Mouse (Mus musculus) gonadal fat pad, adult 2 months (tissue): Measurements from ENCODE around the gene Gm45713. TPM values are rescaled to one million over a fixed set of nuclear protein-coding genes. Genes with fewer than 3 reads are reported as not detected.
"Not testable (repeated sequence)": the region's sequence is repeated elsewhere in the genome, so short reads cannot be mapped to it uniquely, and the experiment has no call there.

Experiments
- DNase-seq: peaks from one replicate; pipeline ENCODE4 v3.0.0-alpha.2; 2012; ENCODE audit warnings: low read depth
- polyA plus RNA-seq: library from polyadenylated mRNA; depleted of rRNA; stranded (reverse); fragments of >200 nt; gene quantifications from 2 replicates; pipeline ENCODE4 v1.2.3, GENCODE M21; 2012

Gene Gm45713
- polyA plus RNA-seq, 1 experiment, result 5.6 TPM

DNA sequence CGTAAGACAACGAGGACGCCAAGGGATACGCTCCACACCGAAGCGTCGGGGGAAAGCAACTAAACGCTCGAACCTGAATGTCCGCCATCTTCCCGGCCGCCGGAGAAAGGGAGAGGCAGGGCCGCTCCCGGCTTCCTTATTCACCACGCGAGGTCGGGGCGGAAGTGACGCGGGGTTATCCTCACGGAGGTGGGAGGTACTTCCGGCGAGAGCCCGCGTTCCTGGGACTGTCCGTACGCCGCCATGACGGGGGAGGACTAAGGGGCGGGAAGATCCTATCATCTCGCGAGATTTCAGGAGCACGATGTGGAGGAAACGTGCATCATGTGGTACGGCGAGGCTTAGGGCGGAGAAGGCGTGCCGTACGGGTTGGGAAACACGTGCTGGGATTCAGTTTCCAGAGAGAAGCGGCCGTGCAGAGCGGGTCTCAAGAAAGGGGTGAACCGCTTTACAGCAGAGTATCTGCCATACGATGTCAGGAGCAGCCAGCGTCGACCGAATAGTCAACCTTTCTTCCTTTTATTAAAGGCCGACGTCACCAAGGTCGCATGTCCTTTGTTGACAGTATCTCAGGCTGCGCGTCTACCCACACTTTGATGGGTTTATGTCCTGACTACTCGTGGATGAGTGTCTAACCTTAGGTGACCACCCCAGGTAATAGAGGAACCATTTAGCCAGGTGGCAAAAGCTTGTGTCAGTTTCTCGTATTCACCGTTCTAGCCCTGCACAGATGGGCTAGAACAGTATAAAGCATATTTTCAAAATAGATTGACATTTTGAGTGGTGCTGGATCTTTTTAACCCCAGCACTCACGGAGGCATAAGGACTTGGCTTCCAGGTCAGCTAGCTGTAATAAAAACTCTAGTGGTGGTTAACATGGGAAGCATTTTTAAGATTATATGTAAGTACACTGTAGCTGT lies 11.5 kb downstream of the Gm45713 start, which contains the start of gene Rps11:
Gene Rps11 (minus strand): TSS at position 216 of the 920 bp plus-strand sequence.
- peak; percentile 95 for DNase-seq

DNA sequence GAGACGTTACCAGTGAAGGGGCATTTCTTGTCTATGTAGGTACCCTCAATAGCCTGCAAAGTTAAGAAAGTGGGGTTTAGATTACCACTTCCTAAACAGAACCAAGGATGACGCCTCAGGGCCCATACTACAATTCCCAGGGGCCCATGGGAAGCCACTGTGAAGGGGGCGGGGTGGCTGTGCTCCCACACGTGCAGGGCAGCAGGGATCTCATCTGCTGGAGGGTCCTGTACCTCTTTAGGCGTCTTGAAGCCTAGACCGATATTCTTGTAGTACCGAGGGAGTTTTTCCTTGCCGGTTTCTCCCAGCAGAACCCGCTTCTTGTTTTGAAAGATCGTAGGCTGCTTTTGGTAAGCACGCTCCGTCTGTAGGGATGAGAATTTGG lies 12.9 kb downstream of the Gm45713 start:
- no peak for DNase-seq

DNA sequence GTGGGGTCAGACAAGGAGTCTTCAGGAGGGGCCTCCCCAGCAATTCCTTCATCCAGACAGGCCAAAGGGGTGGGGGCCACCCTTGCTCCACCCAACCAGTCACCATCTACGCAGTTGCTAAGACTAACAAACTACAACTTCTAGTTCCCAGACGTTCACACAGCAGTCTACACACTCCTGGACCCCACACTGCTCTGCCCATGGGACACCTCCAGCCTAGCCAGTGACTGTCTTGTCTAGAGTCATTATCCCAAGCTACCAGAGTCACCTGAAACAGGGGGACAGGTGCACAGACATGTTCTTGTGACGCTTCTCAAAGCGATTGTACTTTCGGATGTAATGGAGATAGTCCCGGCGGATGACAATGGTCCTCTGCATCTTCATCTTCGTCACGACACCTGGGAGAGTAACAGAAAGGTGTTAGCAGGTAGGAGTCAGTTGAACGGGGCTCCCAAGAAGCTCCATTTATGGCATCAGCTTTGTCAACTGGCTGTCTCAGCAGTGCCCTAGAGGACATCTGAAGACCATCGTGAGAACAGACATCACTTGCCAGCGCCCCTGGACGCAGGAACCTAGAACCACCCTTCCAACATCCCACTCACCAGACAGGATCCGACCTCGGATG lies 13.4 kb downstream of the Gm45713 start:
- DNase-seq, result no peak

DNA sequence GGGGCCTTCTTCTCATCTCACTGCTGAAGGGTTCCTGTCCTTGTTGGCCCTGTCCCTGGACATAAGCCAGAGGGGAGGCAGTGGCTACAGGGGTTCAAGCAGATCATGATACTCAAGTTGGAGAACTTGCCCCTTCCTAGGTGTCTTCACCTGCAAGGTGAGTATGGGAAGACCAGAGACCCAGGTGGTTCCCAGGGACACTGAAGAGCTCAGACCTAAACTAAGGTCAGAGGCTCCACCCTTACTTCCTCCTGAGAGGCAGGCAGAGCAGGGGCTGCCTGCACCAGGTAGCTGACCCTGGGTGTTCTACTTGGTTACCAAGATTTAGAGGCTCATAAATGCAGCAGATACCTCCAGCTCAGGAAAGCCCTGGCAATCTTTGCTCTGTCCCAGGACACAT lies 14.1 kb downstream of the Gm45713 start:
- no peak for DNase-seq

DNA sequence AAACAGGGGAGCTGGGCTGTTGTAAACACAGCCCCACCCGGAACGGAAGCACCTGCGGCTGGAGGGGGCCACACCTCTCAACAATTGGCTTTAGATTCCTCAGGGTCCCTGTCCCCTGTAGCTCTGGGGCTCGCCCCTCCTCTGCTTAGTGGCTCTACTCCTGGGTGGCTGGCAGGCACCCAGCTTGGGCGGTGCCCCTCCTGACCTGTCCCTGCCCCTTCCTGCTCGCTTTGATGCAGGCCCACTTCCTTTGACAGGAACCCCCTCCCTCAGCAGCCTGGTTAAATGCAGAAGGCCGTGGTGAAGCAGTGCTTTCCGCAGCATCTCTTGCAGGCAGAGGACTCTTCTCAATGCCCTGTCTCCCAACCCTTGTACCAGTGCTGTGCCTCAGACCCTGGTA lies 14.6 kb downstream of the Gm45713 start:
- DNase-seq, result no peak

DNA sequence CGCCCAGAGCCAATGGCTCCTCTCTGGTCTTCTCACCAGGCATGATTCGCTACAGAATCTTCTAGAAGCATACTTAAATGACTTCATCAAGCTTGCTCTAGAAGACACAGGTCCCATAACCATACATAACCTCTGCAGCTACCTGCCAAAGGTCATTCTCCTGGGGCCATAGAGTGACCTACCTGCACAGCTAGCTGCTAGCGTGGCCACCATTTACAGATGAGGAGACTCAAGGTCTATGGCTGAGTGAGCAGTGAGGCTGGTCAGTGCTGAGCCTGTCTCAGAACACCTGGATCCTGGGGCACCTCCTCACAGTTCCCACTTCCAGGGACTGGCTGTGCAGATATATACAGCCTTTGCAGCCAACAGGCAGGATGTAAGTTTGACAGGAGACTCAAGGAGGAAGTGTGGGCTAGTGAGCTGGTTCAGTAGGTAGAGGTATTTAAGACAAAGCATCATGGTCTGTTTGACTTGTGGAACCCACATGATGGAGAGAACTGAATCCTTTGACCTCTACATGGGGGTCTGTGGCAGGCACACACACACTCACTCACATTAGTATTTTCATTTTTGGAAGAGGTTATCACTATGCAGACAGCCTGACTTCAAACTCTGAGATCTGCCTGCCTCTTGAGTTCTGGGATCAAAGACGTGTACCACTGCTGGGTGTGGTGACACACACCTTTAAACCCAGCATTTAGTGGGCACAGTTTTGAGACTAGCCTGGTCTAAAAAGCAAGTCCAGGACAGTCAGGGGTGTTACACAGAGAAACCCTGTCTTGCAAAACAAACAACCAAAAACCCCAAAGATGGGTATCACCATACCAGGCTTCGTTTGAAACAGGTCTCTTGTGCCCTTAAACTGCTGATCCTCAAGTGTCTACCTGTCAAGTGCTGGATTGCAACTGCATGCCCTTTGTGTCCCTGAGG lies 16.0 kb downstream of the Gm45713 start:
- no peak for DNase-seq

DNA sequence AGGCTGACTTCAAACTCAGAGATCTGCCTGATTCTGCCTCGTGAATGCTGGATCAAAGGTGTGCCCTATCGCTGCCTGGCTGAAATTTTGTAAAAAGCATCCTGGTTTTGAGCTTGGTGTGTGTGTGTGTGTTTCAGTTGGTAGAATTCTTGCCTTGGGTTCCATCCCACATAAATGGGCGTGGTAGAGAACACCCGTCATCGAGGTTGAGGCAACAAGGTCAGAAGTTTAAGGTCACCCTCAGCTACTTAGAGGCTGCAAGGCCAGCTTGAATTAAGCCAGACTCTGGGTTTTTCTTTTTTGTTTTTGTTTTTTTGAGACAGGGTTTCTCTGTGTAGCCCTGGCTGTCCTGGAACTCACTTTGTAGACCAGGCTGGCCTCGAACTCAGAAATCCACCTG lies 17.7 kb downstream of the Gm45713 start:
- DNase-seq, result no peak

DNA sequence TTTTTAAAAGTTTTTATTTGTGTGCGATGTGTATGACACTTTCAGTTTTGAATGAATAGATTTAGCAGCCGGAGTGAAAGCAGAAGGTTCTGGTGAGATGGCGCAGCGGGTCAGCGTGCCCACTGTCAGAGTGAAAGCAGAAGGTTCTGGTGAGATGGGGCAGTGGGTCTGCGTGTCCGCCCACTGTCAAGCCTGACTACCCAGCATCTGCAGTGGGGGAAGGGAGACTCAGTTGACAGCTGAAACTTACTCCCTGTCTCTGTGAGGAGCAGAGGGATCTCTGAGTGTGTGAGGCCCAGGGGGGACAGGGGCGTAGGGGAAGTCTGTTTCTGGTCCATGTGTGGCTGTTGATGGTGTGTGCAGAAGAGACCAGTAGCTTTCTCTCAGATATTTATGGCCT lies 18.5 kb downstream of the Gm45713 start:
- DNase-seq, result no peak

DNA sequence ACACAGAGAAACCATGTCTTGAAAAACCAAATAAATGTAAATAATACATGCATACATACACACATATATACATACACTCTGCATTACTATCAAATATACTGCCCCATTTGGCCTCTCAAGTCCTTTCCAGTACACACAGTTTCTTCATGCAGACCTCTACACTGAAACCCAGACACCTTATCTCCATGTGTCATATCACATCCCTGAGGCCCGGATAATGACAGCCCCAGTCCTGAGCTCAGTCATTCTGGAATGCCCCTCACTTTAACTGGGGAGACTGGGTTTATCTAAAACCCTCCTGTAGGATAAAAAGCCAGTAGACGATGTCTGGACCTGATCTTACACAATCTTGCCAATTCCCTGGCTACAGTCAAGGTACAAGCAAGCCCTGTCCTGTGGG lies 22.6 kb downstream of the Gm45713 start:
- no peak for DNase-seq

DNA sequence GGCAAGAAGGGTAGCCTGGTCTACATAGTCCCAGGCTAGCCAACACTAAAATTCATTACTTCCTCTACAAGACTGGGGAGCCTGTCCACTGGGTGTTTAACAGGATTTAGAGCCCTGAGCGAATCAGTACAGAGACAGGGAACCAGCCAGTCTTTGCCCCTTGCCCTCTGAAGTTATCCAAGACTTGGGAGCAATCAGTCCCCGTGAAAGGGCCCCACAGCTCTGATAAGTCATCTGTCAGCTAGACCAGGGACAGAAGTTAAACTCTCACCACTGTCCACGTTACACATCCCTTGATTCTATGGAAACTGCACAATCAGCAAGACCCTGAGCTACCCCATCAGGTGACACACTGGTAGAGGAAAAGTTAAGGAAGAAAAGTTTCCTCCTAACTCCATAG lies 23.5 kb downstream of the Gm45713 start:
- no peak for DNase-seq

DNA sequence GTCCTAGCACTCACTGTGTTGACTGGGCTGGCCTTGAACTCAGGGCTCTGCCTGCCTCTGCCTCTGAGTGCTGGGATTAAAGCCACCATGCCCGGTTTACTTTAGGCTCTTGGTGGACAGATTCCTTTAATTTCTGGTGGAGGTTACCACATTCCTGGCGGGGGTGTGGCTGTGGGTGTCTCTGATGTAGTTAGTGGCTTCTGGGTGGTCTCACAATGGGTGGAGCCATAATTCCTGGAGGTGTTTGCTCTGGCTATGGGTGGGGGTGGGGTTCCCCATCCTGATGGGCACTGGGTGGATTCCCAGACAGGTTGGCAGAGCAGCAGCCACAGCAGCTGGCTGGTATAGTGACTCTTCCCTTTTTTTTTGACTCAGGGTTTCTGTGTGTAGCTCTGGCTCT lies 24.1 kb downstream of the Gm45713 start:
- DNase-seq, result no peak

DNA sequence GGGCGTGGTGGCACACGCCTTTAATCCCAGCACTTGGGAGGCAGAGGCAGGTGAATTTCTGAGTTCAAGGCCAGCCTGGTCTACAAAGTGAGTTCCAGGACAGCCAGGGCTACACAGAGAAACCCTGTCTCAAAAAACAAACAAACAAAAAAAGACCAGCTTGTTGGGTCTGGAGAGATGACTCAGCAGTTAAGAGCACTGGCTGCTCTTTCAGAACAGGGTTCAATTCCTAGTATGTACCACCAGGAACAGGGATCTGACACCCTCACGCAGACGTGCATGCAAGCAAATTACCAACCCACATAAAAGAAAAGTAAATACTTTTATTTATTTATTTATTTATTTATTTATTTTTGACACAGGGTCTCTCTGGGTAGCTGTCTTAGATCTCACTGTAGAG lies 25.9 kb downstream of the Gm45713 start:
- DNase-seq, result not testable (repeated sequence)

DNA sequence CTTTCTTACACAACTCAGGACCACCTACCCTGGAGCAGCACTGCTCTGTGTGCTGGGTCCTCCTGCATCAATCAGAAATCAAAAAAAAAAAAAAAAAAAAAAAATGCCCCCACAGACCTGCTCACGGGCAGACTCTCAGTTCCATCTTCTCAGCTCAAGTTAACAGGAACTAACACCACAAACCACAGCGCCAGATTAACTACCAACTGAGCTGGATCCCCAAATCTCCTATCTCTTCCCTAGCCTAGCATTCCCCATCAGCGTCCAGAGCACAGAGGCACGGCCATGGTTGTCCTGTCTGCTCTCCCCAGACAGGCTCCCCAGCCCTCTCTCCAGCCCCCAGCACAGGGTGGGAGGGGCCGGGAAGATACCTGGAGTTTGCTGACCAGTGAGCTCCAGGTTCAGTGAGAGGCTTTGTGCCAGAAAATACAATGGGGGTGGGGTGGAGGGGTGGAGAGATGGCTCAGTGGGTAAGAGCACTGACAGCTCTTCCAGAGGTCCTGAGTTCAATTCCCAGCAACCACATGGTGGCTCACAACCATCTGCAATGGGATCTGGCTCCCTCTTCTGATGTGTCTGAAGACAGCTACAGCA lies 28.9 kb downstream of the Gm45713 start:
- no peak for DNase-seq

DNA sequence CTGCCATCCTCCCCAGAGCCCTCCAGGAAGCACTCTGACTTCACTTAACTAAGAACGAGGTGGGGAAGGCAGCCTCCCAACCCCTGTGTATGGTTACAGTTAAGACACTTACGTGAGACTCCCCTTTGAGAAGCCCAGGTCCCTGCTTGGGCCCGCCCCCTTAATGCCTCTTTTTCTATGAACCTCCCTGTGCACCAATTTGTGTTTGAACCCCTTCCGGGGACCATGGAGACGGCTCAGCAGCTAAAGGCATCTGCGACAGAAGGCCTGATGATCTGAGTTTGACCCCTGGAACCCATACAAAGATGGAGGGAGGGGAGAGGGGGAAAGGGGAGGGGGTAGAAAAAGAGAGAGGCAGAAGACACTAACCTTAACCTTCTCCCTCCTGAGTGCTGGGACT lies 29.6 kb downstream of the Gm45713 start:
- no peak for DNase-seq

DNA sequence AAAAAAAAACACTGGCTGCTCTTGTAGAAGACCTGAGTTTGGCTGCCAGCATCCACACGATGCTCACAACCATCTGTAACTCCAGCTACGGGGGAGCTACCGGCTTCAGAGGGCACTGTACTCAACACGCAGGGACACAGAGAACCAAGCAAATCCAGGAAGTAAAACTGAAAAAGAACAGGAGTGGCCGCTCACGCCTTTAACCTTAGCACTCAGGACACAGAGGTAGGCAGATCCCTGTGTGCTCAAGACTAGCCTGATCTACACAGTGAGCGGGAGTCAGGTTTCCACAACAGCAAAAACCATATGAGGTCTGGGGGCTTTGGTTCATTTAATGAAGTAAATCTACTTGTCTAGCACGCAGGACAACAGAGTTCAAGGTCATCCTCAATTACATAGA lies 30.5 kb downstream of the Gm45713 start:
- no peak for DNase-seq

DNA sequence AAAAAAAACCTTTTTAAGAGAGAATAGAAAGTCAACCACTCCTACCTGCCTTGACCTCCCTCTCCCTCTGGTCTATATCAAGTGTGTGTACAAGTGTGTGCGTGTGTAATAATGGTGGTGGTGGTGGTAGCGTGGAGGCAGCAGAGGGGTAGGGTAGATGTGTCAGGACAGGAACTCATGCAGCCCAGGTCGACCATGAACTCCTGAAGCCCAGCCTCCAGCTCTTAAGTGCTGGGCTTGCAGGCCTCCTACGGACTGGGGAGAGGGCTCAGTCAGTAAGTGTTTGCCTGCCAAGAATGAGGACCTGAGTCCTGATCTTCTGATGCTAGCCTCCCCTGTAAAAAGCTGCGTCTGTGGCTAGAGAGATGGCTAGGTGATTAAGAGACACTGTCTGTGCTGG lies 31.1 kb downstream of the Gm45713 start:
- DNase-seq, result no peak

DNA sequence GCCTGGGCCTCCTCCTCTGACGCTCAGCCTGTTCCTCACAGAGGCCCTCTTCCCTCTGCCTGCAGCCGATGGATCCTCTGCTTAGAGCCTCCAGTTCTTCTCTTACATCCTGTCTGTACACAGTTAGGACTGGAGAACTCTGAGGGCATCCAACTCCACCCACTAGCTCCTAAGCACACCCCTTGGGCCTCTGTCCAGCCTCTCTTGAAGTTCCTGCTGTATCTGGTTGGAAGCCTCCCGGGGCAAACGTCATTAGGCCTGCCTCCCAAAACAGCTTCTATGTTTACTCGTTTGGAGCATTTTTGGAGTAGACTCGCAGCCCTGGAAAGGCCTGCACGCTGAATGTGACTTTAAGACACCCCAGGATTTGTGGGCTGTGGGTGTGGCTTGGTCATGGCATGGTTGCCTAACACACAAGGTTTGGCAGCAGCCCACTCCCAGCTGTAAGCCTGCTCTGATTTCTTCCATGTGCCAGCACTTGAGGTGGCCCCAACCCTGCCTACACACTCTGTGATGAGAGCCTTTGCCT lies 32.3 kb downstream of the Gm45713 start, which contains the start of gene Fcgrt:
Gene Fcgrt (minus strand): TSS at position 200 of the 529 bp plus-strand sequence.
- peak; percentile 93 for DNase-seq

DNA sequence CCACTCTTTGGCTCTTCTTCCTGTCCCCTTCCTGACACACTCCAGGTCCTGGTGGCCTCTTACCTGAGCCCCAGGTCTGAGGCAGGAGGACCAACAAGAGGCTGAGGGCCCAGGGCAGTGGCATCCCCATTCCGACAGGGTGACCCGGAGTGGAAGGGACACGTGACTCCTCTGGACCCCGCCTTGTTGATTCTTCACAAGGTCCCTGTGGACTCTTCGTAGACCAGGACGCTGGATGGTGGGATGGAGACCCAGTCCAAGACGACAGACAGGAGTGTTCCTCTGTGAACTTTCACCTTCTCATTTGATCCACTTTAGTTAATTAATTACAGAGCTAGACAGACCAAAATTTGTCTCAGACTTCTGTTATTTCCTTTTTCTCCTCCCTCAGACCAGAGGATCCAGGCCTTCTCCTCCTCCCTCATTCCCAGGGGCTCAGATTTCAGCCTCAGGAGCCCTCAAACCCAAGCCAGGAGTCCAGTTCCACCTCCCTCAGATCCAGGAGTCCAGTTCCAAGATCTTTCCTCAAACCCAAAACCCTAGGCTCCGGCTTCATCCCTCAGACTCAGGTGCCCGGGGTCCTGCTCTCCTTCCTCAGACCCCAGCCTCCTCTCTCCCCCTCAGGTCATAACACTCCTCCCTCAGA lies 33.0 kb downstream of the Gm45713 start:
- no peak for DNase-seq

DNA sequence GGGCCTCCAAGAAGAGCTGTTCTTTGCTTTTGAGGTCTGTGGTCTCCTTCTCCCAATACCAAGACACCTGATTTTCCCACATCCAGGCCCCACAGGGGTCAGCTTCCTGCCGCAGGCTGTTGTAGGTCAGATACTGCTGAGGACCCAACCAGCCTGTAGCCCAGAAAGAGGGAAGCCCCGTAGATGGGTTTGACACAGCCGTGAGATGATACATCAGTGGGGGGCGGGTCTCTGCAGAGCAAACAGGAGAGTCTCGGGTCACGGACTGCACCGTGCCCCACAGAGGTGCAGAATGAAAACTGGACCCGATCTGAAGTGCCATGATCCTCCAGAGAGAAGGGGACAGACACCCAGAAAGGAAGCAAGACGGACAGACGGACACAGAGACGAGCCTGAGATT lies 33.6 kb downstream of the Gm45713 start:
- DNase-seq, result no peak

DNA sequence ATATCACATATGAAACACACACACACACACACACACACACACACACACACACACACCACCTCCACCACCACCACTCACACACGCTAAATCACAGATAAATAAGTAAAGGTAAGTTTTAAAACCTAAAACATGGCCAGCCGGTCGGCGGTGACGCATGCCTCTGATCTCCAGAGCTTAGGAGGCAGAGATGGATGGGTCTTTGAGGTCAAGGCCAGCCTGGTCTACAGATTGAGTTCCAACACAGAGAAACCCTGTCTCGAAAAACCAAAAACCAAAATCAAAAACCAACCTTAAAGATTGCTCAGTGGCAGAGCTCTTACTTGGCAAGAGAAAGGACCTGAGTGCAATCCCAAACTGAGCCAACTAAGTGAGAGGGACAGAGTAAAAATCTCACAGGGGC lies 36.0 kb downstream of the Gm45713 start:
- DNase-seq, result no peak
